Mouse (Mus musculus) left cerebral cortex, adult 8-10 months (tissue): ENCODE results near the gene Opa1. TPM values are rescaled to one million over a fixed set of nuclear protein-coding genes. Genes with fewer than 3 reads are reported as not detected.
A peak's percentile ranks its signal among the peaks of the same experiment; 100 is the strongest.

Source experiments
- DNase-seq, 2 experiments: peaks; one replicate each; pipeline ENCODE4 v3.0.0; 2022; ENCODE audit warnings: low spot score in 2 of 2
- total RNA-seq, 4 experiments: library from RNA; stranded (reverse); gene quantifications; 2 replicates each; pipeline ENCODE4 v1.2.4; 2022

The Opa1 gene
- total RNA-seq: 100 to 1,000 TPM; 106 to 123 (median 115) TPM

- DNase-seq: peak; percentile 95 to 100
Observed at GRCm38 (mm10) chr16:29579167-29579786, at the start of gene Opa1. TSS of gene Opa1 (plus strand) at chr16:29579334.

- DNase-seq: no peak
Observed at GRCm38 (mm10) chr16:29533641-29534040, 45.5 kb upstream of the Opa1 start.

GRCm38 (mm10) chr16:29535866-29536265 lies 43.3 kb upstream of the Opa1 start:
- no peak for DNase-seq

GRCm38 (mm10) chr16:29536411-29537204 lies 42.5 kb upstream of the Opa1 start:
- DNase-seq: peak; percentile 4 to 39

- DNase-seq: no peak
Observed at GRCm38 (mm10) chr16:29539906-29540305, 39.2 kb upstream of the Opa1 start.

GRCm38 (mm10) chr16:29541261-29541683 lies 37.9 kb upstream of the Opa1 start:
- DNase-seq: peak in 1 of 2 experiments; percentile 13

GRCm38 (mm10) chr16:29544829-29545228 lies 34.3 kb upstream of the Opa1 start, which contains the start of gene Atp13a4:
TSS of gene Atp13a4 (minus strand) at chr16:29544864.
- no peak for DNase-seq

GRCm38 (mm10) chr16:29559667-29560066 lies 19.5 kb upstream of the Opa1 start:
- no peak for DNase-seq

GRCm38 (mm10) chr16:29560454-29560853 lies 18.7 kb upstream of the Opa1 start:
- no peak for DNase-seq

- no peak for DNase-seq
Observed at GRCm38 (mm10) chr16:29560869-29561268, 18.3 kb upstream of the Opa1 start.

- DNase-seq: no peak
Observed at GRCm38 (mm10) chr16:29574013-29574412, 5.1 kb upstream of the Opa1 start.

GRCm38 (mm10) chr16:29575620-29576019 lies 3.5 kb upstream of the Opa1 start:
- DNase-seq: no peak

GRCm38 (mm10) chr16:29579787-29580176 lies 648 bp downstream of the Opa1 start:
- no peak for DNase-seq

- DNase-seq: no peak
Observed at GRCm38 (mm10) chr16:29592171-29592570, 13.0 kb downstream of the Opa1 start.

- no peak for DNase-seq
Observed at GRCm38 (mm10) chr16:29597122-29597521, 18.0 kb downstream of the Opa1 start.

GRCm38 (mm10) chr16:29605546-29605945 lies 26.4 kb downstream of the Opa1 start:
- peak; percentile 23 to 43 for DNase-seq

- no peak for DNase-seq
Observed at GRCm38 (mm10) chr16:29607131-29607530, 28.0 kb downstream of the Opa1 start.

- no peak for DNase-seq
Observed at GRCm38 (mm10) chr16:29614762-29615161, 35.6 kb downstream of the Opa1 start.

GRCm38 (mm10) chr16:29629053-29629452 lies 49.9 kb downstream of the Opa1 start:
- no peak for DNase-seq

- DNase-seq: no peak
Observed at GRCm38 (mm10) chr16:29635780-29636179, 56.6 kb downstream of the Opa1 start.

- no peak for DNase-seq
Observed at GRCm38 (mm10) chr16:29642376-29642775, 63.2 kb downstream of the Opa1 start.

GRCm38 (mm10) chr16:29644871-29645270 lies 65.7 kb downstream of the Opa1 start:
- no peak for DNase-seq

- no peak for DNase-seq
Observed at GRCm38 (mm10) chr16:29646202-29646601, 67.1 kb downstream of the Opa1 start.
